ENCODE assay signal across 44 mouse cellular contexts in the genomic region with DNA sequence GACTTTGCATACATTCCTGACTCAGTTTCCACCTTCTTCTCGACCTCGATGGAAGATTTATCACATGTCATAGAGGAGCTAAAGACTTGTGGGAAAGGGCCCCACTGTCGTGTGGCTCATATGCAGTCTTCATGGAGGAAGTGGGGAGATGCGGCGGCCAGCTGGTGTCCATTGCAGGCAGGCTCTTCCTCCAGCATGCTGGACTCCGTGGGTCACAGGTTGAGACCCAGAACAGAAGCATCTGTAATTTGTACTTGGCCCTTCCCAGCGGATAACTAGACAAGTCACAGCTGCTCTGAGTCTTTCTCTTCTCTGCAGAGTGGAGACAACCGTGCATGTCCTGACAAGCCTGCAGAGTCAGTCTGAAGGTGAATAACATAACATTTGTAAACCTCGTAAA. TPM values are rescaled to one million over a fixed set of nuclear protein-coding genes. Genes with fewer than 3 reads are reported as not detected.
A peak's percentile ranks its signal among the peaks of the same experiment; 100 is the strongest.
DNase-seq lines count a peak whose midpoint lies in the region; ATAC-seq and TF ChIP-seq lines count a peak whose summit lies in the region.
"Had no signal": no experiment of that assay in that cellular context is flagged by ENCODE, and none has a peak within 500 bp of the region (broad histone marks: within the 10 kb centered on the region; RNA-seq: fewer than 3 reads in every experiment).

No protein-coding gene starts in this region.

- no peaks in the 10 kb centered on the region for H3K4me1 ChIP-seq in embryonic facial prominence, embryonic 11.5 days (ENCODE audit: control insufficient read depth, insufficient read depth, low read length)
- peaks cover 17% of the 10 kb centered on the region for H3K4me1 ChIP-seq in embryonic facial prominence, embryonic 10.5 days
- H3K4me1 ChIP-seq in lung, embryonic 14.5 days (ENCODE audit: insufficient read depth): no peaks in the 10 kb centered on the region
- H3K4me1 ChIP-seq: heart, embryonic 15.5 days; limb, embryonic 15.5 days; liver, embryonic 13.5 days; lung, embryonic 15.5 days; neural tube, embryonic 12.5 days had no signal

- H3K4me2 ChIP-seq in embryonic facial prominence, embryonic 11.5 days (ENCODE audit: low read depth, low read length): no peak overlapping the region
- H3K4me2 ChIP-seq in lung, embryonic 14.5 days: no peak overlapping the region
- H3K4me2 ChIP-seq: heart, embryonic 15.5 days; limb, embryonic 15.5 days; liver, embryonic 13.5 days; lung, embryonic 15.5 days; midbrain, embryonic 11.5 days; neural tube, embryonic 12.5 days had no signal

- H3K9me3 ChIP-seq in embryonic facial prominence, embryonic 11.5 days (replicated peaks; ENCODE audit: control insufficient read depth, low read length): no peaks in the 10 kb centered on the region
- no peaks in the 10 kb centered on the region for H3K9me3 ChIP-seq in embryonic facial prominence, embryonic 10.5 days
- no peaks in the 10 kb centered on the region for H3K9me3 ChIP-seq in lung, embryonic 14.5 days (ENCODE audit: low read depth, low read length)
- H3K9me3 ChIP-seq: heart, embryonic 10.5 days; heart, embryonic 15.5 days; limb, embryonic 10.5 days; limb, embryonic 15.5 days; liver, embryonic 13.5 days; lung, embryonic 15.5 days; neural tube, embryonic 12.5 days had no signal

- ATAC-seq in embryonic facial prominence, embryonic 11.5 days (replicated peaks; ENCODE audit: insufficient number of reproducible peaks, low FRiP score, low TSS enrichment, low read depth): no peak
- no peak for ATAC-seq in lung, embryonic 14.5 days (ENCODE audit: insufficient read depth)
- ATAC-seq: activated CD4-positive, CD25-positive, alpha-beta regulatory T cell, adult 4 months; forebrain, postnatal 0 days; hindbrain, embryonic 16.5 days; midbrain, embryonic 16.5 days had no signal

- no peaks in the 10 kb centered on the region for H3K27me3 ChIP-seq in embryonic facial prominence, embryonic 11.5 days (ENCODE audit: control insufficient read depth, insufficient read depth, low read length)
- H3K27me3 ChIP-seq in embryonic facial prominence, embryonic 10.5 days (replicated peaks; ENCODE audit: low read depth, poor library complexity, severe bottlenecking): no peaks in the 10 kb centered on the region
- H3K27me3 ChIP-seq in lung, embryonic 14.5 days (ENCODE audit: insufficient read depth, low read length): no peaks in the 10 kb centered on the region
- H3K27me3 ChIP-seq: heart, embryonic 15.5 days; liver, embryonic 13.5 days; lung, embryonic 15.5 days; neural tube, embryonic 12.5 days had no signal

- no peak overlapping the region for H3K9ac ChIP-seq in embryonic facial prominence, embryonic 11.5 days (replicated peaks; ENCODE audit: low read length)
- no peak overlapping the region for H3K9ac ChIP-seq in lung, embryonic 14.5 days
- H3K9ac ChIP-seq: forebrain, postnatal 0 days; heart, embryonic 15.5 days; limb, embryonic 15.5 days; liver, embryonic 13.5 days; lung, embryonic 15.5 days; neural tube, embryonic 12.5 days had no signal

- 77% methylated on average over 9 of the region's 9 CpGs for WGBS in embryonic facial prominence, embryonic 11.5 days
- WGBS in embryonic facial prominence, embryonic 10.5 days: 73% methylated on average over 9 of the region's 9 CpGs
- 44% methylated on average over 9 of the region's 9 CpGs for WGBS in lung, embryonic 14.5 days

- no peak for TF ChIP-seq CTCF in lung, embryonic 14.5 days (IDR thresholded peaks at IDR 0.05; ENCODE audit: low read depth)

- no peaks in the 10 kb centered on the region for H3K36me3 ChIP-seq in embryonic facial prominence, embryonic 11.5 days (replicated peaks; ENCODE audit: control insufficient read depth, insufficient read depth, low read depth, low read length)
- H3K36me3 ChIP-seq in embryonic facial prominence, embryonic 10.5 days (replicated peaks): no peaks in the 10 kb centered on the region
- no peaks in the 10 kb centered on the region for H3K36me3 ChIP-seq in lung, embryonic 14.5 days (ENCODE audit: insufficient read depth)
- H3K36me3 ChIP-seq: heart, embryonic 10.5 days; heart, embryonic 15.5 days; limb, embryonic 10.5 days; limb, embryonic 15.5 days; liver, embryonic 13.5 days; lung, embryonic 15.5 days; neural tube, embryonic 12.5 days had no signal

- DNase-seq in embryonic facial prominence, embryonic 11.5 days (ENCODE audit: low spot score): peak; percentile 8
- DNase-seq in embryonic facial prominence, embryonic 10.5 days (ENCODE audit: low spot score): no peak
- DNase-seq in lung, embryonic 14.5 days: peak; percentile 43
- no peak for DNase-seq in lung, adult 18-20 months
- peak; percentile 4 to 46 for DNase-seq in kidney, postnatal 25 days
- peak; percentile 8 for DNase-seq in lung, postnatal 25 days (ENCODE audit: low spot score)
- DNase-seq in gastrocnemius, adult 8-10 months (ENCODE audit: low spot score in 2 of 2): no peak
- DNase-seq in frontal cortex, postnatal 10 days (ENCODE audit: low spot score in 2 of 2): no peak
- DNase-seq: adrenal gland, adult 2 months; adrenal gland, postnatal 36 days; cerebellum, adult 2 months; cerebellum, postnatal 14 days; forebrain, postnatal 0 days; gastrocnemius, postnatal 14 days; heart, adult 11 months; layer of hippocampus, adult 9-11 months; liver, embryonic 13.5 days; right cerebral cortex, adult 18-20 months; thymus, adult 2 months; thymus, postnatal 36 days had no signal

- no peak overlapping the region for H3K4me3 ChIP-seq in embryonic facial prominence, embryonic 11.5 days (ENCODE audit: low read depth, low read length)
- H3K4me3 ChIP-seq in embryonic facial prominence, embryonic 10.5 days: no peak overlapping the region
- no peak overlapping the region for H3K4me3 ChIP-seq in lung, embryonic 14.5 days (ENCODE audit: low read depth, low read length)
- H3K4me3 ChIP-seq: heart, embryonic 10.5 days; heart, embryonic 15.5 days; limb, embryonic 10.5 days; limb, embryonic 15.5 days; liver, embryonic 13.5 days; lung, embryonic 15.5 days; myocyte; neural tube, embryonic 12.5 days had no signal

- H3K27ac ChIP-seq in embryonic facial prominence, embryonic 11.5 days (replicated peaks; ENCODE audit: low read depth, low read length): no peak overlapping the region
- H3K27ac ChIP-seq in embryonic facial prominence, embryonic 10.5 days (replicated peaks): no peak overlapping the region
- no peak overlapping the region for H3K27ac ChIP-seq in lung, embryonic 14.5 days (ENCODE audit: low read depth)
- H3K27ac ChIP-seq: heart, embryonic 10.5 days; heart, embryonic 15.5 days; limb, embryonic 10.5 days; limb, embryonic 15.5 days; liver, embryonic 13.5 days; lung, embryonic 15.5 days; neural tube, embryonic 12.5 days; stomach, postnatal 0 days had no signal

RNA-seq across cellular contexts. Expression of a gene that starts 8.8 kb away (rescaled TPM):
- not detected in 2 replicates for polyA plus RNA-seq in embryonic facial prominence, embryonic 11.5 days (2014; fragmentation: Nextera tagmentation; extraction: Ambion mirVana)
- polyA plus RNA-seq in embryonic facial prominence, embryonic 10.5 days (2016; fragmentation: Nextera tagmentation; extraction: Ambion mirVana): not detected in 2 replicates
- polyA plus RNA-seq in lung, embryonic 14.5 days (2014; fragmentation: Nextera tagmentation; extraction: Ambion mirVana): not detected in 2 replicates
- not detected for total RNA-seq in gastrocnemius, adult 8-10 months (2022)
- total RNA-seq: adrenal gland, adult 2 months; adrenal gland, postnatal 36 days; CH12.LX; ES-E14; forebrain, postnatal 0 days; gastrocnemius, postnatal 14 days; heart, postnatal 25 days; left cerebral cortex, postnatal 10 days; megakaryocyte, adult 5-6 weeks had no signal
- polyA plus RNA-seq: activated CD4-positive, CD25-positive, alpha-beta regulatory T cell, adult 4 months; adrenal gland, adult 2 months; C2C12; cerebellum, adult 2 months; cortical plate, adult 2 months; forebrain, embryonic 11.5 days; forebrain, postnatal 0 days; heart, embryonic 10.5 days; heart, embryonic 15.5 days; hindbrain, embryonic 11.5 days; hindbrain, embryonic 16.5 days; intestine, embryonic 14.5 days; large intestine, adult 2 months; limb, embryonic 10.5 days; liver, embryonic 13.5 days; lung, embryonic 15.5 days; midbrain, embryonic 11.5 days; midbrain, embryonic 16.5 days; myocyte; neural tube, embryonic 12.5 days; spleen, adult 2 months; stomach, postnatal 0 days had no signal

RNA-seq across cellular contexts. Expression of a gene that starts 16.9 kb away (rescaled TPM):
- not detected in 2 replicates for polyA plus RNA-seq in embryonic facial prominence, embryonic 11.5 days (2014; fragmentation: Nextera tagmentation; extraction: Ambion mirVana)
- polyA plus RNA-seq in embryonic facial prominence, embryonic 10.5 days (2016; fragmentation: Nextera tagmentation; extraction: Ambion mirVana): not detected in 2 replicates
- polyA plus RNA-seq in lung, embryonic 14.5 days (2014; fragmentation: Nextera tagmentation; extraction: Ambion mirVana): 0.13 TPM in 1 of 2 replicates, not detected in the other
- total RNA-seq in gastrocnemius, adult 8-10 months (2022): not detected
- total RNA-seq: adrenal gland, adult 2 months; adrenal gland, postnatal 36 days; CH12.LX; ES-E14; forebrain, postnatal 0 days; heart, postnatal 25 days; left cerebral cortex, postnatal 10 days had no signal
- polyA plus RNA-seq: C2C12; cerebellum, adult 2 months; cortical plate, adult 2 months; forebrain, embryonic 11.5 days; forebrain, postnatal 0 days; heart, embryonic 10.5 days; heart, embryonic 15.5 days; hindbrain, embryonic 11.5 days; hindbrain, embryonic 16.5 days; intestine, embryonic 14.5 days; limb, embryonic 10.5 days; liver, embryonic 13.5 days; lung, embryonic 15.5 days; midbrain, embryonic 11.5 days; midbrain, embryonic 16.5 days; myocyte; neural tube, embryonic 12.5 days had no signal

RNA-seq across cellular contexts. Expression of a gene that starts 24.4 kb away (rescaled TPM):
- not detected in 2 replicates for polyA plus RNA-seq in embryonic facial prominence, embryonic 11.5 days (2014; fragmentation: Nextera tagmentation; extraction: Ambion mirVana)
- polyA plus RNA-seq in embryonic facial prominence, embryonic 10.5 days (2016; fragmentation: Nextera tagmentation; extraction: Ambion mirVana): not detected in 2 replicates
- not detected in 2 replicates for polyA plus RNA-seq in lung, embryonic 14.5 days (2014; fragmentation: Nextera tagmentation; extraction: Ambion mirVana)
- total RNA-seq in gastrocnemius, adult 8-10 months (2022): not detected
- total RNA-seq: adrenal gland, adult 2 months; adrenal gland, postnatal 36 days; CH12.LX; ES-E14; forebrain, postnatal 0 days; heart, postnatal 25 days; left cerebral cortex, postnatal 10 days; megakaryocyte, adult 5-6 weeks had no signal
- polyA plus RNA-seq: activated CD4-positive, CD25-positive, alpha-beta regulatory T cell, adult 4 months; adrenal gland, adult 2 months; C2C12; cerebellum, adult 2 months; cortical plate, adult 2 months; forebrain, embryonic 11.5 days; forebrain, postnatal 0 days; heart, embryonic 10.5 days; heart, embryonic 15.5 days; hindbrain, embryonic 11.5 days; hindbrain, embryonic 16.5 days; intestine, embryonic 14.5 days; limb, embryonic 10.5 days; liver, embryonic 13.5 days; lung, embryonic 15.5 days; midbrain, embryonic 11.5 days; midbrain, embryonic 16.5 days; myocyte; neural tube, embryonic 12.5 days; spleen, adult 2 months had no signal

RNA-seq across cellular contexts. Expression of a gene that starts 35.0 kb away (rescaled TPM):
- not detected in 2 replicates for polyA plus RNA-seq in embryonic facial prominence, embryonic 11.5 days (2014; fragmentation: Nextera tagmentation; extraction: Ambion mirVana)
- not detected in 2 replicates for polyA plus RNA-seq in embryonic facial prominence, embryonic 10.5 days (2016; fragmentation: Nextera tagmentation; extraction: Ambion mirVana)
- not detected in 2 replicates for polyA plus RNA-seq in lung, embryonic 14.5 days (2014; fragmentation: Nextera tagmentation; extraction: Ambion mirVana)
- total RNA-seq in gastrocnemius, adult 8-10 months (2022): not detected
- total RNA-seq: adrenal gland, adult 2 months; adrenal gland, postnatal 36 days; CH12.LX; ES-E14; gastrocnemius, postnatal 14 days; heart, postnatal 25 days; left cerebral cortex, postnatal 10 days had no signal
- polyA plus RNA-seq: activated CD4-positive, CD25-positive, alpha-beta regulatory T cell, adult 4 months; adrenal gland, adult 2 months; C2C12; cerebellum, adult 2 months; cortical plate, adult 2 months; forebrain, embryonic 11.5 days; heart, embryonic 10.5 days; heart, embryonic 15.5 days; hindbrain, embryonic 11.5 days; limb, embryonic 10.5 days; liver, embryonic 13.5 days; lung, embryonic 15.5 days; midbrain, embryonic 11.5 days; myocyte; neural tube, embryonic 12.5 days; stomach, postnatal 0 days had no signal

RNA-seq across cellular contexts. Expression of a gene that starts 42.2 kb away (rescaled TPM):
- not detected in 2 replicates for polyA plus RNA-seq in embryonic facial prominence, embryonic 11.5 days (2014; fragmentation: Nextera tagmentation; extraction: Ambion mirVana)
- polyA plus RNA-seq in embryonic facial prominence, embryonic 10.5 days (2016; fragmentation: Nextera tagmentation; extraction: Ambion mirVana): not detected in 2 replicates
- not detected in 2 replicates for polyA plus RNA-seq in lung, embryonic 14.5 days (2014; fragmentation: Nextera tagmentation; extraction: Ambion mirVana)
- not detected for total RNA-seq in gastrocnemius, adult 8-10 months (2022)
- total RNA-seq: adrenal gland, adult 2 months; adrenal gland, postnatal 36 days; CH12.LX; ES-E14; forebrain, postnatal 0 days; gastrocnemius, postnatal 14 days; heart, postnatal 25 days; left cerebral cortex, postnatal 10 days; megakaryocyte, adult 5-6 weeks had no signal
- polyA plus RNA-seq: activated CD4-positive, CD25-positive, alpha-beta regulatory T cell, adult 4 months; adrenal gland, adult 2 months; C2C12; cerebellum, adult 2 months; cortical plate, adult 2 months; forebrain, embryonic 11.5 days; forebrain, postnatal 0 days; heart, embryonic 10.5 days; heart, embryonic 15.5 days; hindbrain, embryonic 11.5 days; hindbrain, embryonic 16.5 days; intestine, embryonic 14.5 days; large intestine, adult 2 months; limb, embryonic 10.5 days; limb, embryonic 15.5 days; liver, embryonic 13.5 days; lung, embryonic 15.5 days; midbrain, embryonic 11.5 days; midbrain, embryonic 16.5 days; myocyte; neural tube, embryonic 12.5 days; spleen, adult 2 months; stomach, postnatal 0 days had no signal

Comparison
In these comparisons a context has a peak if more than half of its experiments do, and no peak if none do; other contexts are left out.
1. DNase-seq: peak in embryonic facial prominence, embryonic 11.5 days (single experiment), lung, embryonic 14.5 days (single experiment), kidney, postnatal 25 days (2 of 2) and lung, postnatal 25 days (single experiment); none in embryonic facial prominence, embryonic 10.5 days (single experiment), lung, adult 18-20 months (0 of 2), gastrocnemius, adult 8-10 months (0 of 2) and frontal cortex, postnatal 10 days (0 of 2).